ENCODE assay signal across 12 mouse cellular contexts in the genomic region with DNA sequence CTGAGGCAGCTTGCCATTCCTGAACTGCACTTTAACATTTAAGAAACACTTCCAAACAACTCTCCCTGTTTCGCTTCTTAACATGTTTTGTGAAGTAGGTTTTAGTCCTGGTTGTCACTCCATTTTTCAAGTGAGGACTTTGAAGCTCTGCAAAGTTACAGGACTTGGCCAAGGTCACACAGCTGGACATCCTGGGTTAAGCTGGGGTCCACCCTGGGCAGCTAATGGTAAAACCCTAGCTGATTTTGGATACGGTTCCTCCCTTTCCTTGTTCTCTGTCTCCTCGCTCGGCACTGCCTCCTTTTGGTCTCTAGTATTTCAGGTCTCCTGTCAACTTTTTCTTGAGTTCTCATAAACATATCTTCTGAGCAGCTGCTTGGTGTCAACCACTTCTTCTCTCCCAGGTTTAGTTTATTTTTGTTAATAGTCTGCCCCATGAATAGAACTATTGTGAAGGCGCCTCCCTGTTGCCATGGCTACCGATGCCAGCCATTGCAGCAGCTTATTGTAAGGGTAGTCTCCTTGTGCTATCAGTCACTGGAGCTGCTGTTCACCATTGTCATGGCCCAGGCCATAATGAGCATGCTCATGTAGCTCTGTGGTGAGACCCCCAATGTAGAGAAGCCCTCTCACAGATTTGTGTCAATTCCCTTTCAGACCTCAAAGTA.
A peak's percentile ranks its signal among the peaks of the same experiment; 100 is the strongest.
DNase-seq lines count a peak whose midpoint lies in the region; ATAC-seq lines count a peak whose summit lies in the region.
"Had no signal": no experiment of that assay in that cellular context is flagged by ENCODE, and none has a peak within 500 bp of the region (broad histone marks: within the 10 kb centered on the region; RNA-seq: fewer than 3 reads in every experiment).

No protein-coding gene starts in this region.

- no peaks in the 10 kb centered on the region for H3K36me3 ChIP-seq in neural tube, embryonic 12.5 days
- H3K36me3 ChIP-seq: embryonic facial prominence, embryonic 15.5 days; lung, embryonic 15.5 days had no signal

- H3K27me3 ChIP-seq in neural tube, embryonic 12.5 days (replicated peaks): no peaks in the 10 kb centered on the region
- H3K27me3 ChIP-seq: embryonic facial prominence, embryonic 15.5 days; lung, embryonic 15.5 days had no signal

- no peak overlapping the region for H3K4me2 ChIP-seq in neural tube, embryonic 12.5 days (replicated peaks)
- H3K4me2 ChIP-seq: embryonic facial prominence, embryonic 15.5 days; lung, embryonic 15.5 days had no signal

- peaks cover 9% of the 10 kb centered on the region for H3K4me1 ChIP-seq in neural tube, embryonic 12.5 days
- H3K4me1 ChIP-seq: embryonic facial prominence, embryonic 15.5 days; lung, embryonic 15.5 days had no signal

- peak; percentile 87 for ATAC-seq in neural tube, embryonic 12.5 days (ENCODE audit: low FRiP score, low read depth)
- no peak for ATAC-seq in erythroid progenitor cell, adult 5-6 weeks (replicated peaks; ENCODE audit: low FRiP score, poor library complexity, severe bottlenecking)

- WGBS in neural tube, embryonic 12.5 days: 40% methylated on average over 6 of the region's 6 CpGs

- peak; percentile 54 for DNase-seq in brain, adult 2 months (ENCODE audit: low read depth, low spot score)
- DNase-seq in embryo, embryonic 10.5 days (ENCODE audit: low spot score): peak; percentile 72
- DNase-seq in frontal cortex, postnatal 10 days (ENCODE audit: low spot score in 2 of 2): peak; percentile 10 to 14
- no peak for DNase-seq in testis, postnatal 14 days (ENCODE audit: low spot score)
- DNase-seq in cerebellum, adult 18-20 months: no peak
- DNase-seq: heart, postnatal 14 days; kidney, postnatal 14 days had no signal

- no peaks in the 10 kb centered on the region for H3K9me3 ChIP-seq in neural tube, embryonic 12.5 days
- H3K9me3 ChIP-seq: embryonic facial prominence, embryonic 15.5 days; lung, embryonic 15.5 days had no signal

- H3K4me3 ChIP-seq in neural tube, embryonic 12.5 days: no peak overlapping the region
- H3K4me3 ChIP-seq: embryonic facial prominence, embryonic 15.5 days; lung, embryonic 15.5 days; myocyte had no signal

- H3K9ac ChIP-seq in neural tube, embryonic 12.5 days: no peak overlapping the region
- H3K9ac ChIP-seq: embryonic facial prominence, embryonic 15.5 days; lung, embryonic 15.5 days had no signal

- H3K27ac ChIP-seq in neural tube, embryonic 12.5 days: no peak overlapping the region
- H3K27ac ChIP-seq: embryonic facial prominence, embryonic 15.5 days; lung, embryonic 15.5 days had no signal

Comparison
In these comparisons a context has a peak if more than half of its experiments do, and no peak if none do; other contexts are left out.
1. DNase-seq: peak in brain, adult 2 months (single experiment), embryo, embryonic 10.5 days (single experiment) and frontal cortex, postnatal 10 days (2 of 2); none in testis, postnatal 14 days (single experiment) and cerebellum, adult 18-20 months (0 of 2).